Mouse (Mus musculus) stomach, embryonic 16.5 days (tissue): Measurements from ENCODE around the gene Psg19. TPM values are rescaled to one million over a fixed set of nuclear protein-coding genes. Genes with fewer than 3 reads are reported as not detected.
"Not testable (repeated sequence)": the region's sequence is repeated elsewhere in the genome, so short reads cannot be mapped to it uniquely, and the experiment has no call there.

Experiments
- ATAC-seq: fragments of 200-750 bp; cut with Nextera tagmentation; 2 replicates; pipeline ENCODE4 v1.8.0; 2017; ENCODE audit warnings: moderate number of reproducible peaks, moderate TSS enrichment; ENCODE audit not compliant: insufficient read depth, low FRiP score
- H3K27ac ChIP-seq: fragments of 300-500 bp; sonication (generic); 2 replicates; pipeline ENCODE4 v1.5.1; 2014; ENCODE audit warnings: low read length
- H3K27me3 ChIP-seq: fragments of 300-500 bp; sonication (generic); 2 replicates; pipeline ENCODE4 v1.6.1; 2014; ENCODE audit warnings: low read length, control low read depth, mixed read lengths; ENCODE audit not compliant: control insufficient read depth, insufficient read depth
- H3K36me3 ChIP-seq: fragments of 300-500 bp; sonication (generic); 2 replicates; pipeline ENCODE4 v1.6.1; 2014; ENCODE audit warnings: low read length; ENCODE audit not compliant: control insufficient read depth, insufficient read depth
- H3K4me1 ChIP-seq: fragments of 300-500 bp; sonication (generic); 2 replicates; pipeline ENCODE4 v1.6.1; 2014; ENCODE audit warnings: low read length, control low read depth, mixed read lengths; ENCODE audit not compliant: control insufficient read depth, insufficient read depth
- H3K4me2 ChIP-seq: fragments of 300-500 bp; sonication (generic); 2 replicates; pipeline ENCODE4 v1.6.1; 2014; ENCODE audit warnings: low read depth, low read length, mixed read lengths
- H3K4me3 ChIP-seq: fragments of 300-500 bp; sonication (generic); replicated peaks from 2 replicates; pipeline ENCODE4 v1.5.1; 2014; ENCODE audit warnings: mild to moderate bottlenecking, low read length
- H3K9ac ChIP-seq: fragments of 300-500 bp; sonication (generic); 2 replicates; pipeline ENCODE4 v1.6.1; 2014; ENCODE audit warnings: low read length
- H3K9me3 ChIP-seq: fragments of 300-500 bp; sonication (generic); replicated peaks from 2 replicates; pipeline ENCODE4 v1.6.1; 2016; ENCODE audit warnings: low read length, control low read depth; ENCODE audit not compliant: control insufficient read depth
- WGBS: fragments of 180-500 bp; shearing (Covaris S2); extraction: QIAGEN DNeasy Blood & Tissue Kit; methylation state at CpG from one replicate; pipeline ENCODE4 v1.1.7; 2014; 5-methylcytosine and 5-hydroxymethylcytosine counted together
- polyA plus RNA-seq: library from polyadenylated mRNA; unstranded; fragments of >200 nt; fragmentation: Nextera tagmentation; extraction: Ambion mirVana; gene quantifications from 2 replicates; pipeline ENCODE4 v1.2.1, GENCODE M21; 2015

Psg19 gene
- polyA plus RNA-seq, 1 experiment from 2014 or later, result not detected

DNA sequence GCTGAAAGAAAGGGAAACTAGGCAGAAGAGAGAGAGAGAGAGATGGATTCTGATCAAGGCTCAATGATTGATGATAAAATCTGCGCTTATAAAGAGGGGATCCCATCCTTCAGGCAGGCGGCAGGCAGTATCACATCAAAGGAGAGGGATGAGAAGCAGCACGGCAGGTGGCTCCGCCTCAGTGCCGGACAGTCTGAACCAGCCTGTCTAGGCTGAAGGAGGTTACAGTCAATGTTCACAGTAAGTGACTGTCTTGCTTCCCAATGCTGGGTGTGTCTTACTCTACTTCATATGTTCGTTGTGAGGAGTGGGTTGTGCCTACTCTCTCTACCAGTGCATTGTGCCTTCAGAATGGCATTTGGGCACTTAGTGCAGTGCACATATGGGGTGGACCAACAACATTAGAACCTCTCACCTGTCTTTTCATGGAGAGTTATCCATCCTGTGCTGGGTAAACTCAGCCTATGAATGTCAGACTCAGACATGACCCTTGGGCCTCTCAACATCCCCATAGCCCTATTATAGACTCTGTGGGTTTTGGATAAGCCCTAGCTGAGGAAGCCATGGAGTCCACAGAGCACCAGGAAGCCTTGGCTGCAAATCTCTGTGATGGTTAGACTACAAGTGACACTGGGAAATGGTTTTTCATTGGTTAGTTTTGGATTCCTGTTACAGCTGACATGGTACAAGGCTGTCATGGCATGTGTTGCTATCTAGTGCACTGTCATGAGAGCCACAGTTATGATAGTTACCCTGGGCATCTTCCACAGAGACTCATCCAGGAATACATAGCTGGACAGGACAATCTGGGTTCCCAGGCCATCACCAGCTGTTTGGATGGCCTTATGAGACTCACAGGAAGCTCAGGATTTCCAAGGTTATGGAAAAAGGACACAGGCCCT is 49.1 kb downstream of the Psg19 start:
- no peak overlapping the region for H3K4me3 ChIP-seq
- H3K9ac ChIP-seq, result no peak overlapping the region
- no peak overlapping the region for H3K4me2 ChIP-seq
- WGBS, result 23% methylated on average over 6 of the region's 6 CpGs
- H3K27me3 ChIP-seq, result peaks cover 13% of the 10 kb centered on the region
- peaks cover 3% of the 10 kb centered on the region; the same call in 1 of the 2 replicates for H3K4me1 ChIP-seq
- no peak overlapping the region for H3K27ac ChIP-seq
- ATAC-seq, result no peak
- H3K9me3 ChIP-seq, result no peaks in the 10 kb centered on the region
- no peaks in the 10 kb centered on the region for H3K36me3 ChIP-seq

DNA sequence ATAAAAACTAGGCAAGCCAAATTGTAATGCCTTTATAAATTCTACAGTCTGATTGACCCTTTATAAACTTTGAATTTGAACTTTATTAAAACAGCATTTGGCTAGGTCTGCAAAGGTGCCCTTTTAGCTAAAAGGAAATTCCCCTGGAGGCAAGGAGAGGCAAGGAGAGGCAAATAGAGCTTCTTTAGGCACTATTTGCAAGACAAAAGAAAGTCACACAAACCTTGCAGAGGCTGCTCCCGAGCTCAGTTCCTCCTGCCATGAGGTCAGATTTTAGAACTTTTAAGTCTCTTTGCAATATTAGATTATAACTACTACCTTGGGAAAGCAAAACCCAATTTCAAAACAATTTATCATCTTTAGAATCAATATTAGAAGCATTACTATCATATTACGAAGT is 50.9 kb downstream of the Psg19 start:
- not testable (repeated sequence) for H3K4me3 ChIP-seq, H3K36me3 ChIP-seq, H3K27ac ChIP-seq, ATAC-seq, H3K4me2 ChIP-seq, H3K4me1 ChIP-seq, H3K9ac ChIP-seq, H3K9me3 ChIP-seq
- WGBS, result 49% methylated on average over 2 of the region's 2 CpGs
- peaks cover 13% of the 10 kb centered on the region for H3K27me3 ChIP-seq

- peaks cover 13% of the 10 kb centered on the region for H3K27me3 ChIP-seq
- no peaks in the 10 kb centered on the region for H3K9me3 ChIP-seq
- WGBS, result 14% methylated on average over 20 of the region's 20 CpGs
- H3K9ac ChIP-seq, result peak overlapping the region; percentile 11; the same call in 1 of the 2 replicates
- H3K4me1 ChIP-seq, result peaks cover 3% of the 10 kb centered on the region; the same call in 1 of the 2 replicates
- 0 out of 2 replicates have a peak overlapping the region, but pooled peaks have one; percentile 8 for H3K4me3 ChIP-seq
- H3K36me3 ChIP-seq, result no peaks in the 10 kb centered on the region
- no peak overlapping the region for H3K27ac ChIP-seq
- ATAC-seq, result peak; percentile 69; the same call in 1 of the 2 replicates
- H3K4me2 ChIP-seq, result peak overlapping the region; percentile 52
Measured at GRCm38 (mm10) chr7:18746189-18746860, 52.0 kb downstream of the Psg19 start.

Other genes with a start within 250 kb of the Psg19 start
- not detected in 2 replicates for gene Psg27, start 231.2 kb downstream of the Psg19 start, polyA plus RNA-seq
- not detected in 2 replicates for gene Psg23, start 182.0 kb downstream of the Psg19 start, polyA plus RNA-seq
- not detected in 2 replicates for gene Psg21, start 141.8 kb downstream of the Psg19 start, polyA plus RNA-seq
- not detected in 2 replicates for gene Psg20, start 112.3 kb downstream of the Psg19 start, polyA plus RNA-seq
- not detected in 2 replicates for gene Psg22, start 80.4 kb downstream of the Psg19 start, polyA plus RNA-seq
- gene Psg17, start 23.1 kb upstream of the Psg19 start, polyA plus RNA-seq, result 0.10 TPM in 1 of 2 replicates, not detected in the other
- 1.3 and 2.1 TPM in 2 replicates for gene Mill2, start 41.4 kb upstream of the Psg19 start, polyA plus RNA-seq
- 119 and 175 TPM in 2 replicates for gene Pglyrp1, start 72.8 kb upstream of the Psg19 start, polyA plus RNA-seq
- gene Ccdc61, start 111.9 kb upstream of the Psg19 start, polyA plus RNA-seq, result 16.7 and 21.2 TPM in 2 replicates
- gene Nova2, start 127.4 kb upstream of the Psg19 start, polyA plus RNA-seq, result 0.39 and 0.62 TPM in 2 replicates
- gene Nanos2, start 188.9 kb upstream of the Psg19 start, polyA plus RNA-seq, result not detected in 2 replicates
- gene Mypop, start 192.7 kb upstream of the Psg19 start, polyA plus RNA-seq, result 1.6 and 2.3 TPM in 2 replicates
- gene Irf2bp1, start 205.5 kb upstream of the Psg19 start, polyA plus RNA-seq, result 10.7 and 14.3 TPM in 2 replicates
- gene Foxa3, start 225.0 kb upstream of the Psg19 start, polyA plus RNA-seq, result 32.5 and 37.1 TPM in 2 replicates
- 20.2 and 22.5 TPM in 2 replicates for gene Sympk, start 225.9 kb upstream of the Psg19 start, polyA plus RNA-seq